Mouse (Mus musculus): ENCODE measurements around the gene Hspd1.
"Not testable (repeated sequence)": the region's sequence is repeated elsewhere in the genome, so short reads cannot be mapped to it uniquely, and the experiment has no call there.

Gene Hspd1

DNA sequence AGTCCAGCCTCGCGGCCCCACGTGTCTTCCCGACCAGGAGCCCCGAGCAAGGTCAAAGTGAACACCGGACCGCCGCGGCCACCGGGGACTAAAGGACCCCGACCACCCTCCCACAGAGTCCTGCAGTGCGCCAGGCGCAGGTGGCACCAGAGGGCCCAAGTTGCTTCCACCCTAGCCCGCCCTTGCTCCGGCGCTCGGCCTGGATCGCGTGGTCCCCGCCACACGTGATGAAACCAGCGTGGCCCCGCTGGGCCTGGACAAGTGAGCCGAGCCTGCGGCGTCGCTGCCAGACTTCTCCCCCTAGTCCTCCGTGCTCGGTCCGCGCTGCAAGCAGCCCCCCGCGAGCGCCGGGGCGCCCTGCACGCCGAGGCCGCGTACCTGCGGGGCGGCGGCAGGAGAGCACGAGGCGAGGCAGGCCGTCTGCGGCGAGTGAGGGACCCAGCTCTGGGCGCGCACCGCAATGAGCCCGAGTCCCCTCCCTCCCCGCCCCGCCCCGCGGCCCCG lies 590 bp downstream of the Hspd1 start:
- DNase-seq (ENCODE audit: low spot score in 2 of 2), result peak in 1 of 2 experiments; percentile 71

GRCm38 (mm10) chr1:55086868-55087400 lies 1.1 kb downstream of the Hspd1 start:
- no peak for DNase-seq (ENCODE audit: low spot score in 2 of 2)

- DNase-seq (ENCODE audit: low spot score in 2 of 2), result no peak
Measured at GRCm38 (mm10) chr1:55085781-55086366, 2.2 kb downstream of the Hspd1 start.

- no peak for DNase-seq (ENCODE audit: low spot score in 2 of 2)
Measured at GRCm38 (mm10) chr1:55082106-55082505, 5.9 kb downstream of the Hspd1 start.

- DNase-seq (ENCODE audit: low spot score in 2 of 2), result no peak
Measured at GRCm38 (mm10) chr1:55079677-55080076, 8.4 kb downstream of the Hspd1 start.

- no peak for DNase-seq (ENCODE audit: low spot score in 2 of 2)
Measured at GRCm38 (mm10) chr1:55076849-55077516, 11.1 kb downstream of the Hspd1 start.

DNA sequence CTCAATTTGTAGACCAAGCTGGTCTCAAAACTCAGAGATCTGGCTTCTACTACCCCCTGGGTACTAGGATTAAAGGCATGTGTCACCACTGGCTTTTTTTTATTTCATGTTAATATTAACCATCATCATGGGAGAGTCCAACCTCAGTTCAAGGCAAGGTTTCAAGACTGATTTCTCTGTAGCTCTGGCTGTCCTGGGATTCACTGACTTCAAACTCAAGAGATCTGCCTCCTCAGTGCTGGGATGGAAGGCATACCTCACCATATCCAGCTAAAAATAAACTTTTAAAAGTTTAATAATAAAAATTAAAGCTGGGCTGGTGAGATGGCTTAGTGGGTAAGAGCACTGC lies 11.7 kb downstream of the Hspd1 start:
- no peak for DNase-seq (ENCODE audit: low spot score in 2 of 2)

- DNase-seq (ENCODE audit: low spot score in 2 of 2), result no peak
Measured at GRCm38 (mm10) chr1:55075652-55076394, 12.2 kb downstream of the Hspd1 start.

DNA sequence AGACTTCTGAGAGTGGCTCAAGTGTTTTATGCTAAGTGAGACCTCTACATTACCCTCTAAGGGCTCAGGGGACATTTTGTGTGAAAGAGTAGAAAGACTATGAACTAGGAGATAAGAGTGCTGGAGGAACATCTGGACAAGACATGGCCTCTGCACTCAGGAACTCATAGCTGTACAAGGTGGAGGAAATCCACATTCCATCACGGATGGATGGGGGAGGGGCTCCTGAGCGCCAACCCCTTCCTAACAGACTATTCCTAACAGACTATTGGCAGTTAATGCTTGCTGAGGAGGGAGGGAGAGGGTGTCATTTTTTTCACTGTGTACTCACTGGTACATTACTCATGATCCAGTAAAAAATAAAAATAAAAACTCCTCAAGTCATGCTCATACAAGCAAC lies 13.3 kb downstream of the Hspd1 start:
- DNase-seq (ENCODE audit: low spot score in 2 of 2), result no peak

DNA sequence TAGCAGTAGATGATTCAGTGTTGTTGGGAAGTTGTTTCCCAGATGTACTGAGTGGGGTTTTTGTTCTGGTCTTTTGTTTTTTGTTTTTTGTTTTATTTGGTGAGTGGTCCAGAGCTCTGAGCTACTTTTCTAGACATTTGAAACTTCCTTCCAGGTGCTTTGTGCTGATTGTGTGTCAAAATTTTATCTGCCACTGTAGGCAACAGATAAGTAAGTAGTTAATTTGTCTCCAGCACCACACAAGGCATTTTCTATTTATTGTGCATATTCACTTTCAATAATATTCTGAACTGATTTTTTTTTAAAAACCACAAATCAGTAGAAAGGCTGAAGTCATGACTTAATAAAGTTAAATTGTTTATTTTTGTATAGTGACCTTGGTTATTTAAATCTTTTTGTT lies 15.7 kb downstream of the Hspd1 start:
- DNase-seq (ENCODE audit: low spot score in 2 of 2), result not testable (repeated sequence)

DNA sequence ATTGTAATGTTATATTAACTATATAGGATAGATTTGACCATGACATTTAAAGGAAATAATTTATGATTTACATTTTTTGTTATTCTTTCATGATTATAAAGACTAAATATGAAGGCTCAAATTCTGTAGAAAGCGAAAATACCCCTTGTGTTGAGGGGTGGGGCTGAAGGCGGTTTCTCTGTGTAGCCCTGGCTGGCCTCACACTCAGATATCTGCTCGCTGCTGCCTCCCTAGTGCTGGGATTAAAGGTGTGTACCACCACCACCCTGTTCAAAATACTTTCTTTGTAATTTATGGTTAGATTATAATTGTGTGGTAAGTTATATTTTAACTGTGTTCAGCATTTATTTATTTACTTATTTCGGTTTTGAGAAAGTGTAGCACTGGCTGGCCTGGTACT lies 26.3 kb downstream of the Hspd1 start:
- DNase-seq (ENCODE audit: low spot score in 2 of 2), result no peak

DNA sequence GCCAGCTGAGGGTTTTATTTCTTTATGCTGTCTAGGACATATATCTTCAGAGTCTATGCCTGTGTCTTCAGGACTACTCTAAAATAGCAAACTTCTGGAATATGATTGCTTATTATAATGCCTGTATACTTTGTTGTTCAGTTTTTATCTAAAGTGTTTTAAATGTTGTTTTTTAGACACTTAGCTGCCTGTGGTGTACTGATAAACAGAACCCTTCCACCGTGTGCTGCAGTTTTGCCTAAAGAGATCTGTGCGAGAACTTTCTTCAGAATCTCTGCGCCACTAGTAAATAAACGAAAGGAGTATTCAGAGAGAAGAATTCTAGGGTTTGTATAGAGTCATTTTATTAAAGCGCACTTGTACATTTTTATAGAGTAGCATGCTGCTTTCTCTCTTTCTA lies 26.9 kb downstream of the Hspd1 start:
- DNase-seq (ENCODE audit: low spot score in 2 of 2), result no peak

DNA sequence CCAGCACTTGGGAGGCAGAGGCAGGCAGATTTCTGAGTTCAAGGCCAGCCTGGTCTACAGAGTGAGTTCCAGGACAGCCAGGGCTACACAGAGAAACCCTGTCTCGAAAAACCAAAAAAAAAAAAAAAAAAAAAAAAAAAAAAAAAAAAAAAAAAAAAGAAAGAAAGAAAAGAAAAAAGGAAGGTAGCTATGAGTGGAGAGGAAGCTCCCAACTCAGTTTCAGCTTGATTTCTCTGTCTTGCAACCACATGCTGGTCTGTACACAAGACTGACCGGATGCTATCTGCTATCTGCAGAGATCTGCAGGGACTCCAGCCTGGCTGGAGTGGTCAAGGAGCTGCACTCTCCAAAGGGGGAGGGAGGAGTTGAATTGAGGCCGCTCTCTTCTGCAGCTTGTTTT lies 29.7 kb downstream of the Hspd1 start:
- DNase-seq (ENCODE audit: low spot score in 2 of 2), result not testable (repeated sequence)

GRCm38 (mm10) chr1:55055322-55056115 lies 32.5 kb downstream of the Hspd1 start:
- DNase-seq (ENCODE audit: low spot score in 2 of 2), result no peak

DNA sequence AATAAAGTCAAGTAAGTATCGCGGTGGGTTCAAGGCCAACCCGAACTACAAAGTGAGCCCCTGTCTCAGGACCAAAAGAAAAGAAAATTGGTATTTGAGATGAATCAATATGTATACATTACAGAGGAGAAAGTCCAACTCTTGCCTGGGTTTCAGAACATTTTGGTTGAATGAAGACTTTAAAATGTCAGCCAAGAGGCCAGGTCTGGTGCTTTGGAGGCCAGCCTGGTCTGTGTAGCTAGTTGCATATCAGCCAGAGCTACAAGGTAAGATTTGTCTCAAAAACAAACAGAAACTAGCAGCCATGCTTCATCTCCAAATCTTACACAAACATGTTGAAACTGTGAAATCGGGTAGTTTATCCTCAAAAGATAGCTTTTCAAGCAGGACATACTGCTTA lies 34.4 kb downstream of the Hspd1 start:
- no peak for DNase-seq (ENCODE audit: low spot score in 2 of 2)

DNA sequence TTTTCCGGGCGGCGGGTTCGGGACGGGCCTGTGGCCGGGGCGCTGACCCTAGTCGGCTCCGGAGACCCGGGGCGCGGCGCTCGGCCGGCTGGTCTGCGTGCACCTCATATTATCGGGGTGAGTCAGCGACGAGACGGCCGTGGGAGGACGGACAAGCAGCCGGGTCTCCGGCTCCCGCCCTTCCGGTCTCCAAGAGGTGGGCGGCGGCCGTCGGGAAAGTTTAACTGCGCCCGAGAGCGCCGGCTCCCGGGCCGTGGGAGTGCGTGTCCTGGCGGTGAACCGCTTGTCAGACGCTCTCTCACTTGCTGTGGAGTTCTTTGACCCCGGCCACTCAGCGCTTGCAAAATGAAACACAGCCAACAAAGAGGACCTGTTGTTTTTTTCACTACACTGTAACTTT lies 35.0 kb downstream of the Hspd1 start:
- DNase-seq (ENCODE audit: low spot score in 2 of 2), result peak; percentile 81 to 85

- peak; percentile 98 to 99 for DNase-seq (ENCODE audit: low spot score in 2 of 2)
Measured at GRCm38 (mm10) chr1:55052355-55052953, 35.6 kb downstream of the Hspd1 start, which contains the start of gene Coq10b. TSS of gene Coq10b (plus strand) at chr1:55052770.

GRCm38 (mm10) chr1:55051671-55052070 lies 36.4 kb downstream of the Hspd1 start:
- no peak for DNase-seq (ENCODE audit: low spot score in 2 of 2)

DNA sequence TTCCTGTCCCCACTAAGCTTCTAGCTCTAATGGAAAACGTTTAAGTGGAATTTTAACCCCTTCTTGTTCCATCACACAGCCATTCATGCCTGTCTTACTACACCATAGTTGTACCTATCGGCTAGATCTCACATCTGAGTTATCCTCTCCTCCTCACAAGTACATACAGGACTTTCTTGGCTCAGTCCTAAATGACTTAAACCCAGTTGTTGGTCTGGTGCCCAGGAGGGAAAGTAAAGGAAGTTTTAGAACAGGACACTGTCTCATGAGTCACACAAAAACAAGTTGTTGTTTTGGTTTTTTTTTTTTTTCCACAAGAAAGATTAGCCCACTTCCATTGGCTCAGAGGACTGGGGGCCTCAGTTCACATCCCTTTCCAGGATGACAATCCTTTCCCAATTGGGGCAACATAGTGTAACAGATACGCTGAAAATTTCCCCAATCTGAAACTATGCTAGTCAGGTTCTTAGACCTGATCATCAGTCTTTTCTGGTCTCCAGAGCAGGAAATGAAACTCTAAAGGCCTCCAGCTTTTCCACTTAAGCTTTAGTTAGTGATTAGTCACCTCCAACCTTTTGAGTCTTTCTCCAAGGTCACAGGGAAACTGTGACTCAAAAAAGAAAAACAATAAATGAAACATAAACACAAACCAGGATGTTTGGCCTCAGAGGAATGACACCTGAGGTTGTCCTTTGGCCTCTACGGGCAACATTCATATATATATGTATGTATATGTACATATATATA lies 39.0 kb downstream of the Hspd1 start:
- no peak for DNase-seq (ENCODE audit: low spot score in 2 of 2)

DNA sequence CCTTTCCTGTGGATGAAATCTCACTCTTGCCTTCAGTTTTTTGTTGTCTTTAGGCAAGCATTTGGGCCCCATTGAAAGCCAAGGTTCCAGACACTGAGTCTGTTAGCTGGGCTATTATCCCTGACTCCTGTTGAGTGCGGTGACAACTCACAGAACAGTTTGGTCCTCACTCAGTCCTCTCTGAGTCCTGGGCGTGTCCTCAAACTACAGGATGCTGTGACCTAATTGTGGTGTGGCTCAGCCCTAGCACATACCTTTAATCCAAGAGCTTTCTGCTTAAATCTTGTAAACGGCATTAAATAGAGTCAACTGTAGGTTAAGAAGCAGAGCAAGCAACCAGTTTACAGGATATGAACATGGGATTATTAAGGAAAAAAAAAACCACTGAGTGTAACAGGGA lies 44.9 kb downstream of the Hspd1 start:
- DNase-seq (ENCODE audit: low spot score in 2 of 2), result no peak

- no peak for DNase-seq (ENCODE audit: low spot score in 2 of 2)
Measured at GRCm38 (mm10) chr1:55042246-55042645, 45.8 kb downstream of the Hspd1 start.
